Mouse (Mus musculus) cerebellum, postnatal 10 days (tissue): Measurements from ENCODE around the gene Pck2.

ENCODE experiments used
- DNase-seq, 2 experiments: peaks; one replicate each; pipeline ENCODE4 v3.0.0; 2021; ENCODE audit warnings: mixed read lengths in 2 of 2

Gene Pck2

GRCm38 (mm10) chr14:55540067-55540786, at the start of gene Pck2:
Gene Pck2 (plus strand): TSS chr14:55540266.
- peak; percentile 83 to 87 for DNase-seq

DNA sequence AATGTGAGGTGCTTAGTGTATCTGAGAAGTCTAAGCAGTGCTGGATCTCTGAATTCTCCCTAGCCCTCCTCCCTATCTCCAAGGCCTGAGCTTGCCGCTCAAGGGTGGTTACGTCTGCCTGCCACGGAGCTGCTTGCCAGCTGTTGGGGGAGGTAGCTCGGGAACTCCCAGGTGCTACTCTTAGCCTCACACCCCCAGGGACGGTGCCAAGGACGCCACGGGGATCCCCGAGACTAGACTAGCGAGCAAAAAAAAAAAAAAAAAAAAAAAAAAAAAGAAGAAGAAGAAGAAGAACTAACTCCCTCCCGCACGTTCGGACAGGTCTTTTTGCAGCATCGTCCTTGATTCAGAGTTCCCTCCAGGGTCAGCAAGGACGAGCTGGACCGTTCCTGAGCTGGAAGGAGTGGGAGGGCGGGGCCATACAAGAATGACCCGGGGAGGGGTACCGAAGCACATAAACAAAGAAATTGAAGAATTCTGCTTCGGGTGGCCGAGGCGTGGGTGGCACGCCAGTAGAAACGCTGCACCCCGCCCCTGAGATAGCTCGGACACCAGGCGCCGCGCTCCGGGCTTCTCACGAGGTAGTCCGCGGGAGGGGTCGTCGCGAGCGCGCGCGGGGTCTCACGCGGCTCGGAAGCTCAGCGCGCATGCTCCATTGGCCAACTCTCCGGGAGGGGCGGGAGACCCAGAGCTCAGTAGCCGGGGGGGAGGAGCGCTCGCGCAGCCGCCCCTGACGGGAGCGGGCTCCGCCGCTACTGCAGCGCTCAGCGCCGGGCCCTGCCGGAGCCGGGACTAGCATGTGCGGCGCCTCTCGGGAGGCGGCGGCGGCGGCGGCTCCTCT, 49.5 kb upstream of the Pck2 start, which contains the start of gene Carmil3:
Carmil3 (plus strand) TSS at position 291 of the 841 bp plus-strand sequence.
- peak; percentile 94 to 96 for DNase-seq

DNA sequence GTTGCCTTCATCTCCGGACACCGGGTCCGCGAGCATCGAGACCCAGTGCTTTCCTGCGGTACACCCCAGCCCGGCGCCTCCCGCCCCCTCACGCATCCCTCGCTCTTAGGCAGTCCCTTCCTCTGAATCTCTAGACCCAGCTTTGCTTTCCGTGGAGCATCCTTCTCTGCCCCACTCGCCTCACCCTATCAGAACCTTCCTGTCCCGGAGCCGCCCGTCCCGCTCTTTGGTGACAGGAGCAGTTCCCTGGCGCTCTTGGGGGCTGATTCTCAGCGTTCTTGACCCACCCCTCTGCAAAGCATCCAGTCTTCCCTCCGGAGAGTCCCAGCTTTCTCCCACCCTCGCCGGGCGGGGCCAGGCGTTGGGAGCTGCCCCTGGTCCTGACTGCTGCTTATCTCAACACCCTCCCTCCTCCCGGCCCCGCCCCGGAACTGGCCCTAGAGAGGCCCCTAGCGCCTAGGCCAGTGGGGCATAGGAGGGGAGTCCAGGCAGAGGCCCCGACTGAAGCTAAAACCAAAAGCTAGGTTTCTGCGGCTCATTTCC, 48.7 kb upstream of the Pck2 start:
- DNase-seq: peak; percentile 80 to 87

DNA sequence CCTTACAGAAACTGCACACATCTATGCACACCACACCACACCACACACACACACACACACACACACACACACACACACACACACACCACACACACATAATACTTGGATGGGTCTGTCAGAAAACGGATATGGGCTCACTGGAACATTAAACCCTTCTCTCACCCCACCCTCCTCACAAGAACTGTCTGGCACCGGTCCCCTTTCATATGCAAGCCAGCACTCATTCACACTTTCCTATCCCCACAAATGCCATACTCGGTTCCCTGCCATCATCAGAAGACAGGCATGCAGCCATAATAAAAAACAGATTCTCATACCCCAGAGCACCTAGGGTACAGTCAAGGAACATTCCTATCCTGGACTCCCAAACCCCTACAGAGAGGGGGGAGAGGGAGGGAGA, 48.0 kb upstream of the Pck2 start:
- peak; percentile 62 to 68 for DNase-seq

- peak; percentile 62 to 72 for DNase-seq
Measured at GRCm38 (mm10) chr14:55495509-55496240, 44.4 kb upstream of the Pck2 start.

DNA sequence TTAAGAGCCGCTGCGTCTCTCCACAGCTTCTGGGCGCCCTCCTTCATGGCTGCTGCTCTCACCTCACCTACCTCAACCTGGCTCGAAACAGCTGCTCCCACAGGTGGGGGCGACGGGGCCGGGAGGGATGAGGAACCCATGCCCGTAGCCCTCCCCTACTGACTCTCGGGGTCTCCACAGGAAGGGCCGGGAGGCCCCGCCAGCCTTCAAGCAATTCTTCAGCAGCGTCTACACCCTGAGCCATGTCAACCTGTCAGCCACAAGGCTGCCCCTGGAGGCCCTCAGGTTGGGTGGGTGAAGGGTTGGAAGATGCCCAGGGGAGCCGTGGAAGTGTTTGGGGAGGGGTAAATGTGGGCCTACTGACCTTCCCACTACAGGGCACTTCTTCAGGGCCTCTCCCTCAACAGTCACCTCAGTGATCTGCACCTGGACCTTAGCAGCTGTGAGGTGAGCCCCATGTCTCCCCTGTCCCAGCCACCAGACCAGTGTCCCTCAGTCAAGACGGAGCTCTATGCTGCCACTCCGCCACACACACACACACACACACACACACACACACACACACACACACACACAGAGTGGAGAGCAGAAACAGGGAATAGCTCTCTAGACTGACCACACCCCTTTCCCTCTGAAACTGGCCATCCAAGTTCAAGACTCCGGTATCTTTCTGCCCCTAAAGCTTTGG, 43.2 kb upstream of the Pck2 start:
- DNase-seq: peak in 1 of 2 experiments; percentile 33

- peak; percentile 96 to 98 for DNase-seq
Measured at GRCm38 (mm10) chr14:55497449-55497821, 42.6 kb upstream of the Pck2 start.

- DNase-seq: peak in 1 of 2 experiments; percentile 8
Measured at GRCm38 (mm10) chr14:55505612-55506011, 34.5 kb upstream of the Pck2 start.

- DNase-seq: peak; percentile 49 to 59
Measured at GRCm38 (mm10) chr14:55507801-55508200, 32.3 kb upstream of the Pck2 start.

- no peak for DNase-seq
Measured at GRCm38 (mm10) chr14:55509540-55509939, 30.5 kb upstream of the Pck2 start.

GRCm38 (mm10) chr14:55510125-55510731, 29.8 kb upstream of the Pck2 start, which contains the start of gene Cpne6:
Gene Cpne6 (plus strand): TSS chr14:55510445.
- DNase-seq: peak in 1 of 2 experiments; percentile 32

- peak in 1 of 2 experiments; percentile 35 for DNase-seq
Measured at GRCm38 (mm10) chr14:55511037-55511436, 29.0 kb upstream of the Pck2 start.

GRCm38 (mm10) chr14:55513927-55514326, 26.1 kb upstream of the Pck2 start:
- DNase-seq: no peak

GRCm38 (mm10) chr14:55515846-55516245, 24.2 kb upstream of the Pck2 start:
- DNase-seq: peak; percentile 62 to 74

DNA sequence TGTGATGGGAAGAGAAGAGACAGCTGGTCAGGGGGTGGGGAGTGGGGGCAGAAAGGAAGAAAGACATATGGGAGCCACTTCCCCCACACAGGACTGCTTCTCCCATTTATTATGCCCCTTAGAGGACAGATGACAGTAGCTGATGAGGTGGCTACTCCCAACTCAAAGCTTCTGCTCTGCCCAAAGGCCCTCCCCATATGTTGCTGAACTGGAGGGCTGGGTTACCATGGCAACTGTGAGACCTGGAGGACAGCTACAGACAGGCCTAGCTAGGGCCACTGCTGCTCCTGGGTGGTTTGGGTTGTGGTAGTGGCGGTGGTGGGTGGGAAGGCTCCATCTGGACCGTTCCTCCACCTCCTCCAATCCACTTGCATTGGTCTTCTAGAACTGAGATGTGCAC, 21.2 kb upstream of the Pck2 start:
- peak; percentile 81 to 88 for DNase-seq

- DNase-seq: peak; percentile 42 to 49
Measured at GRCm38 (mm10) chr14:55519604-55520003, 20.5 kb upstream of the Pck2 start.

DNA sequence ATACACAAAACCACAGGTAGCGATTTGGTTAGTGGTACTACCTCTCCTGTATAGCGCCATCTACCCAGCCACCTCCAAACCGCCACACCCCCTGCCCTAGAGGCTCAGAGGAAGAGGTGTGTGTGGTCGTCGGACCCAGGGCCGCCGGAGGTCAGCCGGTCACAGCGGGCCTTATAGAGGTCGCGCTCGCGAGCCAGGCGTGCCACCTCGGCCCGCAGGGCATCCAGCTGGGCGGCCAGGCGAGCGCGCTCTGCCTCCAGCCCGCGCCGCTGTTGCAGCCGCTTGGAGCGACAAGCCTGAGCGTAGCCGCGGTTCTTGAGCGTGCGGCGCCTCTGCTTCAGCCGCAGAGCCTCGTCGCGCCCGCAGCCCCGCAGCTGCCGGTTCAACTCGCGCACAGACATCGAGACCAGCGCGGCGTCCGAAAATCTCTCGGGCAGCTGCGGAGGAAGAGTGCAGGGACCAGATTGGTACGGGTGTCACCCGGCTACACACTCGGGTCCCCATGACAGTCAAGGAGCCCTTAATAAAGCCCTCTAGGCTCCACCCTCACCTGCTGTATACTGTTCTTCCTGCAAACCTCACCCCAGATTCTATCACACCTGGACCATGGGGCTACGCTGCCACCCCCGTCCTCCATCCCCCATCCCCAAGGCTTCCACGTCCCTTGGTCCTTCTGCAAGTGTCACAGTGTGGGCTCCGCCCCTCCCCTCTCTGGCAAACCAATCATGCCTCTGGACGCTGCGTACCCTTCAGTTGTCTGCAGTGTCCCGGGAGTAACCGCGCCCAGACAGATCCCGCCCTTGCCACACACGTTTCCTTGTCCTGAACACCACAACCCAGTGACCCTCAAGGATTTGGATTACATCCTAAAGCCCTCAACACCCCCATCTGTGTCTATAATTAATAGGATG, 19.4 kb upstream of the Pck2 start:
- peak; percentile 85 to 87 for DNase-seq

DNA sequence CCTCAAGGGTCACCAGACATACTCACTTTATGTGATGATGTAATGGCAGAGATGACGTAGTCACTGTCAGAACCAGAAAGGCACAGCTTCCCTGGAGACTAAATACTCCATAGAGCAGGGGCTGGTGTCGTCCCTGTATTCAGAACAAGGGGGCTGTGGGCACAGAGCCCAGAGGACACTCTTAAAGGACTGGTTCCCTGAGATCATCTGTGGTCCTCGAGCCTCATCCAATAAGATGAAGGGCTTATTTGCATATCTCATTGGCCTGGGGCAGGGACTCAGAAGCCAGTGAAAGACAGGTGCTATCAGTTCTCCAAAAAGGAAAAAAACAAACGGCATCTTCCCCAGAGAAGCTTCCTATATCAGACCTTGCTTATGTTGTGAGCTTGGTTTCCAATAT, 16.0 kb upstream of the Pck2 start:
- DNase-seq: no peak

DNA sequence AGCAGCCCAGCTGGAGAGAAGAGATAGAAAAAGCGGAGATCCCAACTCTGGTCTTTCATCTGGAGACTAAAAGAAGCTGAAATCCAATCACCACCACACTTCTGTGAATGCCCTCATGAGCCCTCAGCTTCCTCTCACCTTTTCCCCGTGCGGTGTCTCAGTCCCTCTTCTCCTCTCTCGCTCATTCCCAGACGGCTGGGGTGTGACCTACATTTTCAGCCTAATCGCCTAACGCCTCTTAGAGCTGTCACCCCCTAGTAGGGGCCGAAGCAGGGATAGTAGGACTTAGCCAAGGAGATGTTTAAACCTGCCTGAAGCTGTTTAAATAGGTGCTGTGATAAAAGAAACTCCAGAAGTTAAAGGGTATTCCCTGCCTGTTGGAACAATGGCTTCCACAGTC, 15.3 kb upstream of the Pck2 start, which contains the start of gene Nrl:
Nrl (minus strand) TSS at position 197 of the 400 bp plus-strand sequence.
- no peak for DNase-seq

DNA sequence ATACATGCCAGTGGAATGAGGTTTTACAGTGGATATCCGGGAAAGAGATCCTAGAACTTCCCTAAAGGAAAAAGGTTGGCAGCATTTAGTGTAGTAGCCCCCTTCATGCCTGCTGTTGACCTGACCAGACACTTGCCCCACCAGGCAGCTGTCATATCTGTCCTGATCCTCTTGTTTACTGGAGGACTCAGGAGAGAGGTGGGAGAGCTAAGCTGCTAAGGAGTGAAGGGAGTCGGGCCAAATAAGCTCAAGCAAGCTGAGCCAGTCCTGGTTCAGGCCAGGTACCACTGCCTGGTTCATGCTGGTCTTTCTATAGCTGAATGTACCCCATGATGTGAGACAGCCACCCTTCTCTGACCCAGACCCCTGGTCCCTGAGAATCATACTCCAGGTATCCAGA, 13.4 kb upstream of the Pck2 start:
- DNase-seq: no peak
